Mouse (Mus musculus) liver, adult 2 months (tissue): ENCODE measurements around the gene Tmem179. TPM values are rescaled to one million over a fixed set of nuclear protein-coding genes. Genes with fewer than 3 reads are reported as not detected.
A peak's percentile ranks its signal among the peaks of the same experiment; 100 is the strongest.

Source experiments
- DNase-seq: peaks from one replicate; pipeline ENCODE4 v3.0.0-alpha.2; 2011; ENCODE audit warnings: low read depth, low spot score; ENCODE audit errors: extremely low read depth
- H3K27ac ChIP-seq: fragments of 200-500 bp; replicated peaks from 2 replicates; pipeline ENCODE4 v1.5.1; 2012; ENCODE audit warnings: low read depth, mild to moderate bottlenecking, control low read depth, inconsistent platforms, low read length; ENCODE audit not compliant: insufficient read depth
- H3K27me3 ChIP-seq: fragments of 200-500 bp; 2 replicates; pipeline ENCODE4 v1.6.1; 2012; ENCODE audit warnings: mild to moderate bottlenecking, moderate library complexity, low read length, inconsistent platforms; ENCODE audit not compliant: control insufficient read depth, insufficient read depth
- H3K36me3 ChIP-seq: fragments of 200-500 bp; 2 replicates; pipeline ENCODE4 v1.6.1; 2012; ENCODE audit warnings: low read length, inconsistent platforms; ENCODE audit not compliant: control insufficient read depth, insufficient read depth
- H3K4me1 ChIP-seq: fragments of 200-500 bp; 2 replicates; pipeline ENCODE4 v1.6.1; 2011; ENCODE audit warnings: low read length; ENCODE audit not compliant: control insufficient read depth, insufficient read depth
- H3K4me3 ChIP-seq: fragments of 200-500 bp; 2 replicates; pipeline ENCODE4 v1.5.1; 2011; ENCODE audit warnings: low read depth, mild to moderate bottlenecking, control low read depth, low read length, moderate library complexity; ENCODE audit not compliant: insufficient read depth
- H3K79me2 ChIP-seq: fragments of 200-500 bp; 2 replicates; pipeline ENCODE4 v1.6.1; 2012; ENCODE audit warnings: inconsistent platforms, mild to moderate bottlenecking, low read length, moderate library complexity; ENCODE audit not compliant: control insufficient read depth, insufficient read depth
- H3K9ac ChIP-seq: fragments of 200-500 bp; 2 replicates; pipeline ENCODE4 v1.6.1; 2012; ENCODE audit warnings: low read depth, mild to moderate bottlenecking, control low read depth, inconsistent platforms, low read length
- CTCF ChIP-seq: fragments of 200-500 bp; IDR thresholded peaks from 2 replicates; pipeline ENCODE4 v1.5.1; 2011; ENCODE audit warnings: low read depth, low read length, control low read depth
- POLR2A ChIP-seq: fragments of 200-500 bp; IDR thresholded peaks from 2 replicates; pipeline ENCODE4 v1.6.1; 2011; ENCODE audit warnings: low read length, control low read depth; ENCODE audit not compliant: insufficient read depth; ENCODE audit errors: extremely low read depth
- WGBS: fragments of 180-500 bp; shearing (Covaris S2); methylation state at CpG from one replicate; pipeline ENCODE4 v1.1.7; 2018; 5-methylcytosine and 5-hydroxymethylcytosine counted together
- polyA plus RNA-seq: library from polyadenylated mRNA; depleted of rRNA; stranded (reverse); fragments of >200 nt; gene quantifications from 2 replicates; pipeline ENCODE4 v1.2.3, GENCODE M21; 2012
- total RNA-seq: library from RNA; depleted of rRNA; stranded (reverse); fragments of >200 nt; gene quantifications from 2 replicates; pipeline ENCODE4 v1.2.3, GENCODE M21; 2014

The Tmem179 gene
- total and polyA plus RNA-seq, 2 experiments: not detected

GRCm38 (mm10) chr12:112465928-112466327, 50.6 kb downstream of the Tmem179 start:
- WGBS: 87% methylated on average over 17 of the region's 17 CpGs
- no peak for DNase-seq
- Histone ChIP-seq H3K79me2 (no peaks in the 10 kb centered on the region), H3K9ac (no peak overlapping the region), H3K27ac (no peak overlapping the region), H3K27me3 (no peaks in the 10 kb centered on the region), H3K4me3 (no peak overlapping the region), H3K36me3 (no peaks in the 10 kb centered on the region), H3K4me1 (no peaks in the 10 kb centered on the region)
- TF ChIP-seq CTCF (no peak), POLR2A (no peak)

GRCm38 (mm10) chr12:112464516-112464915, 52.0 kb downstream of the Tmem179 start:
- Histone ChIP-seq H3K4me1 (no peaks in the 10 kb centered on the region), H3K36me3 (no peaks in the 10 kb centered on the region), H3K27me3 (no peaks in the 10 kb centered on the region), H3K4me3 (no peak overlapping the region), H3K9ac (no peak overlapping the region), H3K79me2 (no peaks in the 10 kb centered on the region), H3K27ac (no peak overlapping the region)
- WGBS: 51% methylated on average over 3 of the region's 3 CpGs
- peak; percentile 57 for DNase-seq
- TF ChIP-seq CTCF (no peak), POLR2A (no peak)

- 84% methylated on average over 3 of the region's 3 CpGs for WGBS
- DNase-seq: no peak
- H3K27ac ChIP-seq: no peak overlapping the region
Observed at GRCm38 (mm10) chr12:112463750-112464444, 52.6 kb downstream of the Tmem179 start.

GRCm38 (mm10) chr12:112463209-112463608, 53.3 kb downstream of the Tmem179 start:
- H3K27me3 ChIP-seq: no peaks in the 10 kb centered on the region
- no peak overlapping the region for H3K4me3 ChIP-seq
- H3K27ac ChIP-seq: no peak overlapping the region
- no peak overlapping the region for H3K9ac ChIP-seq
- TF ChIP-seq POLR2A: no peak
- TF ChIP-seq CTCF: no peak
- H3K4me1 ChIP-seq: no peaks in the 10 kb centered on the region
- no peaks in the 10 kb centered on the region for H3K36me3 ChIP-seq
- no peak for DNase-seq
- H3K79me2 ChIP-seq: no peaks in the 10 kb centered on the region
- 75% methylated on average over 4 of the region's 4 CpGs for WGBS

More at GRCm38 (mm10) chr12:112463750-112464444, 52.6 kb downstream of the Tmem179 start:
- Histone ChIP-seq H3K4me3 (no peak overlapping the region), H3K9ac (no peak overlapping the region), H3K36me3 (no peaks in the 10 kb centered on the region), H3K4me1 (no peaks in the 10 kb centered on the region), H3K27me3 (no peaks in the 10 kb centered on the region), H3K79me2 (no peaks in the 10 kb centered on the region)
- TF ChIP-seq POLR2A: no peak
- no peak for TF ChIP-seq CTCF

GRCm38 (mm10) chr12:112462423-112462822, 54.1 kb downstream of the Tmem179 start:
- no peak overlapping the region for H3K9ac ChIP-seq
- H3K27me3 ChIP-seq: no peaks in the 10 kb centered on the region
- DNase-seq: no peak
- TF ChIP-seq CTCF (no peak), POLR2A (no peak)
- 85% methylated on average over 12 of the region's 12 CpGs for WGBS
- no peaks in the 10 kb centered on the region for H3K4me1 ChIP-seq
- no peak overlapping the region for H3K4me3 ChIP-seq
- H3K79me2 ChIP-seq: no peaks in the 10 kb centered on the region
- H3K27ac ChIP-seq: no peak overlapping the region
- no peaks in the 10 kb centered on the region for H3K36me3 ChIP-seq

GRCm38 (mm10) chr12:112457839-112458238, 58.7 kb downstream of the Tmem179 start:
- Histone ChIP-seq H3K79me2 (no peaks in the 10 kb centered on the region), H3K4me1 (no peaks in the 10 kb centered on the region), H3K27ac (no peak overlapping the region), H3K9ac (no peak overlapping the region), H3K27me3 (no peaks in the 10 kb centered on the region), H3K4me3 (no peak overlapping the region), H3K36me3 (no peaks in the 10 kb centered on the region)
- TF ChIP-seq CTCF: no peak
- no peak for TF ChIP-seq POLR2A
- 70% methylated on average over 4 of the region's 4 CpGs for WGBS
- DNase-seq: no peak
